Mouse (Mus musculus) T-cell, adult 2 months (primary cell): ENCODE data around the gene Snap91.

Source experiments
- DNase-seq: peaks from one replicate; pipeline ENCODE4 v3.0.0; 2022; ENCODE audit warnings: low spot score

Gene Snap91

GRCm38 (mm10) chr9:86742959-86743911 lies 137.2 kb downstream of the Snap91 start, which contains the start of gene Prss35:
Gene Prss35, plus strand, starts transcription at chr9:86743649.
- no peak for DNase-seq

GRCm38 (mm10) chr9:86739971-86740370 lies 140.5 kb downstream of the Snap91 start:
- DNase-seq = no peak

- DNase-seq = no peak
Observed at GRCm38 (mm10) chr9:86738801-86739200, 141.7 kb downstream of the Snap91 start.

- no peak for DNase-seq
Observed at GRCm38 (mm10) chr9:86738067-86738466, 142.4 kb downstream of the Snap91 start.

- DNase-seq = no peak
Observed at GRCm38 (mm10) chr9:86736991-86737390, 143.5 kb downstream of the Snap91 start.

- DNase-seq = no peak
Observed at GRCm38 (mm10) chr9:86734795-86735194, 145.7 kb downstream of the Snap91 start.

- DNase-seq = no peak
Observed at GRCm38 (mm10) chr9:86734357-86734756, 146.1 kb downstream of the Snap91 start.

GRCm38 (mm10) chr9:86729811-86730210 lies 150.6 kb downstream of the Snap91 start:
- DNase-seq = no peak

- DNase-seq = no peak
Observed at GRCm38 (mm10) chr9:86729084-86729483, 151.4 kb downstream of the Snap91 start.

- no peak for DNase-seq
Observed at GRCm38 (mm10) chr9:86728214-86728814, 152.1 kb downstream of the Snap91 start.

- no peak for DNase-seq
Observed at GRCm38 (mm10) chr9:86726381-86726720, 154.1 kb downstream of the Snap91 start.

GRCm38 (mm10) chr9:86725604-86726380 lies 154.7 kb downstream of the Snap91 start:
- no peak for DNase-seq

GRCm38 (mm10) chr9:86725066-86725465 lies 155.4 kb downstream of the Snap91 start:
- no peak for DNase-seq

GRCm38 (mm10) chr9:86720794-86721193 lies 159.7 kb downstream of the Snap91 start:
- DNase-seq = no peak

- no peak for DNase-seq
Observed at GRCm38 (mm10) chr9:86720227-86720626, 160.2 kb downstream of the Snap91 start.

GRCm38 (mm10) chr9:86717119-86717518 lies 163.3 kb downstream of the Snap91 start:
- no peak for DNase-seq

GRCm38 (mm10) chr9:86716540-86716939 lies 163.9 kb downstream of the Snap91 start:
- DNase-seq = no peak
